Mouse (Mus musculus) adrenal gland, adult 18-20 months (tissue): ENCODE measurements around the gene H2-Q7. TPM values are rescaled to one million over a fixed set of nuclear protein-coding genes. Genes with fewer than 3 reads are reported as not detected.
A peak's percentile ranks its signal among the peaks of the same experiment; 100 is the strongest.
"Not testable (repeated sequence)": the region's sequence is repeated elsewhere in the genome, so short reads cannot be mapped to it uniquely, and the experiment has no call there.

Source experiments
- DNase-seq, 2 experiments: peaks; one replicate each; pipeline ENCODE4 v3.0.0; 2021 to 2022; ENCODE audit warnings: low spot score in 2 of 2
- long read RNA-seq, 2 experiments: library from polyadenylated mRNA; stranded (forward); transcript quantifications; one replicate each; pipeline ENCODE4 v2.0.0; 2021
- total RNA-seq, 2 experiments: library from RNA; stranded (reverse); gene quantifications; 1 replicate in 1 of 2; 2 replicates in 1 of 2; pipeline ENCODE4 v1.2.3; 2021

H2-Q7 gene
- total RNA-seq, result 10 to 100 TPM in 1 of 2 experiments, 1 to 10 TPM in 1; 8.0 to 28.6 TPM
- long read RNA-seq, experiment 1, full-length matches to known transcripts, result 15 of 17 reads
- long read RNA-seq, experiment 1, partial matches to known transcripts, result 0 of 17 reads
- long read RNA-seq, experiment 1, other reads (novel, unspliced or antisense), result 2 of 17 reads
- long read RNA-seq, experiment 2, full-length matches to known transcripts, result 4 of 6 reads
- long read RNA-seq, experiment 2, partial matches to known transcripts, result 0 of 6 reads
- long read RNA-seq, experiment 2, other reads (novel, unspliced or antisense), result 2 of 6 reads

DNA sequence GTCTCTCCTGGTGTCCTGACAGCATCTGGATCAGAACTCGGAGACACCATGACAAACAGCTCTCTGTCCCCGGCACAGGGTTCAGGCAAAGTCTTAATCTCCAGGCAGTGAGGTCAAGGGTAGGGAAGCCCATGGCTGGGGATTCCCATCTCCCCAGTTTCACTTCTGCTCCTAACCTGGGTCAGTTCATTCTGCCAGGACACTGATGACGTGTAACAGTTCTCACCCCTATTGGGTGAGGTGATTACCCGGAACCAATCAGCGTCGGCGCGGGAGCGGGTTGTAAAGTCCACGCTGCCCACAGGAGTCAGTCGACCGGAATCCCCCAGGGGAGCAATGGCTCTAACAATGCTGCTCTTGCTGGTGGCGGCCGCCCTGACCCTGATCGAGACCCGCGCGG is at the start of gene H2-Q7:
TSS of gene H2-Q7 (plus strand) at position 271 of the 400 bp plus-strand sequence.
- DNase-seq, result peak; percentile 79 to 81

DNA sequence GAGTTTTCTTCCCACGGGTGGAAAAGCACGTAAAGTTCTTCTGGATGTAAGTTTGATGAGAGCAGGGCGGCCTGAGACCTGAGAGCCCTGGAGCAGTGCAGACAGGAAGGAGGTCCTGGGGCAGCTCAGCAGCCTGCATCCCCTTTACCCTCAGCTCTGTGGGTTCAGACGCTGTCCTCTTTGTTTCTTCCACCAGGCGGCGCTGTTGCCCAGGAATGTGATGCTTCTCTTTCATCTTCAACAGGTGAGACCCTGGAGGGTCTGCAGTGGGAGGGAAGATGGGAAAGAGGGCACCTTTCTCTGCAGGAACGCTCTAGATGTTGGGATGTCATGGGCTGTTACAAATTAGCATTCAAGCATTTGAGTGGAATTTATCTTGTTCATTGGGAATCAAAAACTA is 49.2 kb upstream of the H2-Q7 start:
- peak; percentile 37 to 48 for DNase-seq

DNA sequence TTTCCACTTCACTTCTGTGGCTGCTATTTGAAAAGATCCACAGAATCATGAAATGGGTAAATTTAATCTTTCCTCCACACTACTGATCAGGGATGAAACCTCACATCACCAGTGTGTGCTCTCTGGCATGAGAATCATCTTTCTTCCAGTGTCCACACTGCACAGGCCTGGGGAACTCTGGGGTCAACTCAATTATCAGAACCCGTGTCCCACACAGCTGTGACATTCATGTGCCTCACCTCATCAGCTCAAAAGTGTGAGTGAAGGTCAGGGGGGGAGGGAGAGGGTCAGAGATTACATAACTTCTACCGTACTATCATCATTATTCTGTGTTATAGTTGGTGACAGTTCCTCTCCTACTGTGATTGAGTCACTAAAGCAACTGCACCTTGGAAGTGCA is 46.3 kb upstream of the H2-Q7 start:
- not testable (repeated sequence) for DNase-seq

DNA sequence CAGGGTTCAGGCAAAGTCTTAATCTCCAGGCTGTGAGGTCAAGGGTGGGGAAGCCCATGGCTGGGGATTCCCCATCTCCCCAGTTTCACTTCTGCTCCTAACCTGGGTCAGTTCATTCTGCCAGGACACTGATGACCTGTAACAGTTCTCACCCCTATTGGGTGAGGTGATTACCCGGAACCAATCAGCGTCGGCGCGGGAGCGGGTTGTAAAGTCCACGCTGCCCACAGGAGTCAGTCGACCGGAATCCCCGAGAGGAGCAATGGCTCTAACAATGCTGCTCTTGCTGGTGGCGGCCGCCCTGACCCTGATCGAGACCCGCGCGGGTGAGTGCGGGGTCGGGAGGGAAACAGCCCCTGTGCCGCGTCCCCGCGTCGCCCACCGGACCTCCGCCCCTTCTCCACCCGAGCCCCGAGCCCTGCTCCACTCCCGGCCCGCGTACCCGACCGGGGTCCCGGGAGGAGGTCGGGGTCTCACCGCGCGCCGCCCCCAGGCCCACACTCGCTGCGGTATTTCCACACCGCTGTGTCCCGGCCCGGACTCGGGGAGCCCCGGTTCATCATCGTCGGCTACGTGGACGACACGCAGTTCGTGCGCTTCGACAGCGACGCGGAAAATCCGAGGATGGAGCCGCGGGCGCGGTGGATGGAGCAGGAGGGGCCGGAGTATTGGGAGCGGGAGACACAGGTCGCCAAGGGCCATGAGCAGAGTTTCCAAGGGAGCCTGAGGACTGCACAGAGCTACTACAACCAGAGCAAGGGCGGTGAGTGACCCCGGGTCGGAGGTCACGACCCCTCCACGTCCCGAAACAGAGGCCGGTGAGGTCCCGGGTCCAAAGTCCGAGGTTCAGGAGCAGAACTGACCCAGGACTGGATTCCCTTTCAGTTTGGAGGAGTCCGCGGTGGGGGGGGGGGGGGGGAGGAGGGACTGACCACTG is 44.8 kb upstream of the H2-Q7 start:
- DNase-seq, result not testable (repeated sequence)

DNA sequence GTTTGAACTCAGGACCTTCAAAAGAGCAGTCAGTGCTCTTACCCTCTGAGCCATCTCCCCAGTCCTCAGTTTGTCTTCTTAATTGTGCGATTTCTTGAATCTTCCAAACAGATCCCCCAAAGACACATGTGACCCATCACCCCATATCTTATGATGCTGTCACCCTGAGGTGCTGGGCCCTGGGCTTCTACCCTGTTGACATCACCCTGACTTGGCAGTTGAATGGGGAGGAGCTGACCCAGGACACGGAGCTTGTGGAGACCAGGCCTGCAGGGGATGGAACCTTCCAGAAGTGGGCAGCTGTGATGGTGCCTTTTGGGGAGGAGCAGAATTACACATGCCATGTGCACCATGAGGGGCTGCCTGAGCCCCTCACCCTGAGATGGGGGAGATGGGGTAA is 42.0 kb upstream of the H2-Q7 start:
- not testable (repeated sequence) for DNase-seq

GRCm38 (mm10) chr17:35413057-35413456 is 25.9 kb upstream of the H2-Q7 start:
- not testable (repeated sequence) for DNase-seq

- not testable (repeated sequence) for DNase-seq
Observed at GRCm38 (mm10) chr17:35415273-35416129, 23.5 kb upstream of the H2-Q7 start.

DNA sequence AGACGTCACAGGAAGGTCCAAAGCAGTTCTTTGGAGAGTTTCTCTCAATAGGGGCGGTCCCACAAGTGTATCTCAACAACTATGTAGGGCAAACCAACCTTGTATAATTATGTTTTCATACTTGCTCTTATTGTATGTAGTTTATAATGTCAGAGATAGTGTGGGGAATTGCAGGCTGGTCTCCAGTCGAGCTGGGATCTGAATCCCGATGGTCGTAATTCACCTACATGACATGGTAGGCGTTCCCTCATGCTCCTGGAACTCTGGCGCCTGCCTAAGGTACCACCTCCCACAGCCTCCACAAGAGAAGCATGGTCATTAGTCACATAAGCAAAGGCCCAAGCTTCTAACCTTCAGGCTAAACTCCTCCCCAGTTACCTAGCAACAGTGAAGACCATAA is 20.2 kb upstream of the H2-Q7 start:
- no peak for DNase-seq

- not testable (repeated sequence) for DNase-seq
Observed at GRCm38 (mm10) chr17:35419564-35419963, 19.4 kb upstream of the H2-Q7 start.

DNA sequence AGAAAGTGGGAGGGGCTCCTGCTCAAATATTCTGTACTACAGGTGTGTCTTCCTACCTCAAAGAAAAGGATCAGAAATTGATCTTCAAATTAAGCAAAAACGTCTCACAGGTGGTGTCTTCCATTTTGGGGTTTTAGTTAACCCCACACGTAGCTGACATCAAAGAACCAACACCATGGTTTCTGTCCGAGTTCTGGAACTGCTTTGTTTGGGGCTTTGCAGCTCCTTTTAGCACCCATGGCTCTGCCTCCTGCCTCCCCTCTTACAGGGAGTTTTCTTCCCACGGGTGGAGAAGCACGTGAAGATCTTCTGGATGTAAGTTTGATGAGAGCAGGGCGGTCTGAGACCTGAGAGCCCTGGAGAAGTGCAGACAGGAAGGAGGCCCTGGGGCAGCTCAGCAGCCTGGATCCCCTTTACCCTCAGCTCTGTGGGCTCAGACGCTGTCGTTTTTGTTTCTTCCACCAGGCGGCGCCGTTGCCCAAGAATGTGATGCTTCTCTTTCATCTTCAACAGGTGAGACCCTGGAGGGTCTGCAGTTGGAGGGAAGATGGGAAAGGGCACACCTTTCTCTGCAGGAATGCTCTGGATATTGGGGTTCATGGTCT is 18.6 kb upstream of the H2-Q7 start:
- DNase-seq, result peak in 1 of 2 experiments; percentile 42

GRCm38 (mm10) chr17:35421331-35421730 is 17.6 kb upstream of the H2-Q7 start:
- DNase-seq, result not testable (repeated sequence)

GRCm38 (mm10) chr17:35422360-35422759 is 16.6 kb upstream of the H2-Q7 start:
- not testable (repeated sequence) for DNase-seq

DNA sequence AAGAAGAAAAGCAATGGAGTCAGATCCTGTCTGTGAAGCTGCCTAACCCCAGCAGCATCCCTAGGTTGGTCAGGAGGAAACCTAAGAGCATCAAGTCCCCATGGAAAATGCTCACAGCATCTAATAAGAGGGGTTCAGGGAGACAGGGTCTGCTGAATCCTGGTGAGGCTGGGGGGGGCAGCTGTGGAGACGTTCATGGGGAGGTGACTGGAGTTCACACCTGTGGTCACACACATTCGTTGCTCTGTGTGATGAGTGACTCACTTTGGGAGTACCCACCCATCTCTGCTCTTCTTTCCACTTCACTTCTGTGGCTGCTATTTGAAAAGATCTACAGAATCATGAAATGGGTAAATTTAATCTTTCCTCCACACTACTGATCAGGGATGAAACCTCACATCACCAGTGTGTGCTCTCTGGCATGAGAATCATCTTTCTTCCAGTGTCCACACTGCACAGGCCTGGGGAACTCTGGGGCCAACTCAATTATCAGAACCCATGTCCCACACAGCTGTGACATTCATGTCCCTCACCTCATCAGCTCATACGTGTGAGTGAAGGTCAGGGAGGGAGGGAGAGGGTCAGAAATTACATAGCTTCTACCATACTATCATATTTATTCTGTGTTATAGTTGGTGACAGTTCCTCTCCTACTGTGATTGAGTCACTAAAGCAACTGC is 15.7 kb upstream of the H2-Q7 start:
- peak in 1 of 2 experiments; percentile 16 for DNase-seq

- peak in 1 of 2 experiments; percentile 16 for DNase-seq
Observed at GRCm38 (mm10) chr17:35424106-35424505, 14.8 kb upstream of the H2-Q7 start.

DNA sequence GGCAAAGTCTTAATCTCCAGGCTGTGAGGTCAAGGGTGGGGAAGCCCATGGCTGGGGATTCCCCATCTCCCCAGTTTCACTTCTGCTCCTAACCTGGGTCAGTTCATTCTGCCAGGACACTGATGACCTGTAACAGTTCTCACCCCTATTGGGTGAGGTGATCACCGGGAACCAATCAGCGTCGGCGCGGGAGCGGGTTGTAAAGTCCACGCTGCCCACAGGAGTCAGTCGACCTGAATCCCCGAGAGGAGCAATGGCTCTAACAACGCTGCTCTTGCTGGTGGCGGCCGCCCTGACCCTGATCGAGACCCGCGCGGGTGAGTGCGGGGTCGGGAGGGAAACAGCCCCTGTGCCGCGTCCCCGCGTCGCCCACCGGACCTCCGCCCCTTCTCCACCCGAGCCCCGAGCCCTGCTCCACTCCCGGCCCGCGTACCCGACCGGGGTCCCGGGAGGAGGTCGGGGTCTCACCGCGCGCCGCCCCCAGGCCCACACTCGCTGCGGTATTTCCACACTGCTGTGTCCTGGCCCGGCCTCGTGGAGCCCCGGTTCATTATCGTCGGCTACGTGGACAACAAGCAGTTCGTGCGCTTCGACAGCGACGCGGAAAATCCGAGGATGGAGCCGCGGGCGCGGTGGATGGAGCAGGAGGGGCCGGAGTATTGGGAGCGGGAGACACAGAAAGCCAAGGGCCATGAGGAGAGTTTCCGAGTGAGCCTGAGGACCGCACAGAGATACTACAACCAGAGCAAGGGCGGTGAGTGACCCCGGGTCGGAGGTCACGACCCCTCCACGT is 14.1 kb upstream of the H2-Q7 start, which contains the start of gene H2-Q6:
TSS of gene H2-Q6 (plus strand) at position 227 of the 793 bp plus-strand sequence.
- peak; percentile 54 to 68 for DNase-seq

- peak in 1 of 2 experiments; percentile 28 for DNase-seq
Observed at GRCm38 (mm10) chr17:35425474-35425873, 13.5 kb upstream of the H2-Q7 start.

DNA sequence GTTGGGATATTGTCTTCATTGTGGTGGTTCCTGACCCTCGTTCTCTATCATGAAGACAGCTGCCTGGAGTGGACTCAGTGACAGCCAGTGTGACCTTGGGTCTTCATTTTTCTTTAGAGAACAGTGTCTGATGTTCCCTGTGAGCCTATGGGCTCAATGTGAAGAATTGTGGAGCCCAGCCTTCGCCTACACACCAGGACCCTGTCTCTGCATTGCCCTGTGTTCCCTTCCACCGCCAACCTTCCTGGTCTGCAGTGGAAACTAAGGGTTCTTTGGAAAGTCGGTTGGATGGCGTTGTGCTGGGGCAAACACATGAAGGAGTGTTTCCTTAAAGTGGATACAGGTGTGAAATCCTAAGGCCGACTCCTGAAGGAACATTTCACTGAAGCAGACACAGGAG is 10.1 kb upstream of the H2-Q7 start:
- not testable (repeated sequence) for DNase-seq

GRCm38 (mm10) chr17:35430671-35431070 is 8.3 kb upstream of the H2-Q7 start:
- DNase-seq, result not testable (repeated sequence)

GRCm38 (mm10) chr17:35432167-35432566 is 6.8 kb upstream of the H2-Q7 start:
- DNase-seq, result not testable (repeated sequence)
